Mouse (Mus musculus) forebrain, embryonic 11.5 days (tissue): ENCODE measurements around the gene Tmem62. TPM values are rescaled to one million over a fixed set of nuclear protein-coding genes. Genes with fewer than 3 reads are reported as not detected.

Source experiments
- ATAC-seq: fragments of 200-750 bp; cut with Nextera tagmentation; replicated peaks from 2 replicates; pipeline ENCODE4 v1.8.0; 2017; ENCODE audit warnings: moderate TSS enrichment; ENCODE audit not compliant: low FRiP score
- DNase-seq: peaks from one replicate; pipeline ENCODE4 v3.0.0-alpha.2; 2017; ENCODE audit warnings: low spot score
- H3K27ac ChIP-seq: fragments of 300-500 bp; sonication (generic); 2 replicates; pipeline ENCODE4 v1.5.1; 2014; ENCODE audit warnings: low read depth, low read length
- H3K27me3 ChIP-seq: fragments of 300-500 bp; sonication (generic); 2 replicates; pipeline ENCODE4 v1.6.1; 2014; ENCODE audit warnings: mild to moderate bottlenecking, low read length, mixed read lengths; ENCODE audit not compliant: control insufficient read depth, insufficient read depth
- H3K36me3 ChIP-seq: fragments of 300-500 bp; sonication (generic); 2 replicates; pipeline ENCODE4 v1.6.1; 2014; ENCODE audit warnings: mild to moderate bottlenecking, low read length, moderate library complexity, mixed read lengths; ENCODE audit not compliant: control insufficient read depth, insufficient read depth
- H3K4me1 ChIP-seq: fragments of 300-500 bp; sonication (generic); replicated peaks from 2 replicates; pipeline ENCODE4 v1.6.1; 2014; ENCODE audit warnings: low read length, mixed read lengths; ENCODE audit not compliant: control insufficient read depth, insufficient read depth
- H3K4me2 ChIP-seq: fragments of 300-500 bp; sonication (generic); 2 replicates; pipeline ENCODE4 v1.6.1; 2014; ENCODE audit warnings: low read depth, mild to moderate bottlenecking, low read length, moderate library complexity, mixed read lengths; ENCODE audit not compliant: severe bottlenecking
- H3K4me3 ChIP-seq: fragments of 300-500 bp; sonication (generic); 2 replicates; pipeline ENCODE4 v1.5.1; 2014; ENCODE audit warnings: low read depth, low read length
- H3K9ac ChIP-seq: fragments of 300-500 bp; sonication (generic); 2 replicates; pipeline ENCODE4 v1.6.1; 2014; ENCODE audit warnings: low read length
- H3K9me3 ChIP-seq: fragments of 300-500 bp; sonication (generic); 2 replicates; pipeline ENCODE4 v1.6.1; 2016; ENCODE audit warnings: low read length, mixed read lengths; ENCODE audit not compliant: control insufficient read depth
- WGBS: fragments of 180-500 bp; shearing (Covaris S2); extraction: QIAGEN DNeasy Blood & Tissue Kit; methylation state at CpG from one replicate; pipeline ENCODE4 v1.1.7; 2014; 5-methylcytosine and 5-hydroxymethylcytosine counted together
- polyA plus RNA-seq: library from polyadenylated mRNA; unstranded; fragments of >200 nt; fragmentation: Nextera tagmentation; extraction: Ambion mirVana; gene quantifications from 2 replicates; pipeline ENCODE4 v1.2.1, GENCODE M21; 2014

Gene Tmem62
- polyA plus RNA-seq = 3.4 and 4.9 TPM in 2 replicates

DNA sequence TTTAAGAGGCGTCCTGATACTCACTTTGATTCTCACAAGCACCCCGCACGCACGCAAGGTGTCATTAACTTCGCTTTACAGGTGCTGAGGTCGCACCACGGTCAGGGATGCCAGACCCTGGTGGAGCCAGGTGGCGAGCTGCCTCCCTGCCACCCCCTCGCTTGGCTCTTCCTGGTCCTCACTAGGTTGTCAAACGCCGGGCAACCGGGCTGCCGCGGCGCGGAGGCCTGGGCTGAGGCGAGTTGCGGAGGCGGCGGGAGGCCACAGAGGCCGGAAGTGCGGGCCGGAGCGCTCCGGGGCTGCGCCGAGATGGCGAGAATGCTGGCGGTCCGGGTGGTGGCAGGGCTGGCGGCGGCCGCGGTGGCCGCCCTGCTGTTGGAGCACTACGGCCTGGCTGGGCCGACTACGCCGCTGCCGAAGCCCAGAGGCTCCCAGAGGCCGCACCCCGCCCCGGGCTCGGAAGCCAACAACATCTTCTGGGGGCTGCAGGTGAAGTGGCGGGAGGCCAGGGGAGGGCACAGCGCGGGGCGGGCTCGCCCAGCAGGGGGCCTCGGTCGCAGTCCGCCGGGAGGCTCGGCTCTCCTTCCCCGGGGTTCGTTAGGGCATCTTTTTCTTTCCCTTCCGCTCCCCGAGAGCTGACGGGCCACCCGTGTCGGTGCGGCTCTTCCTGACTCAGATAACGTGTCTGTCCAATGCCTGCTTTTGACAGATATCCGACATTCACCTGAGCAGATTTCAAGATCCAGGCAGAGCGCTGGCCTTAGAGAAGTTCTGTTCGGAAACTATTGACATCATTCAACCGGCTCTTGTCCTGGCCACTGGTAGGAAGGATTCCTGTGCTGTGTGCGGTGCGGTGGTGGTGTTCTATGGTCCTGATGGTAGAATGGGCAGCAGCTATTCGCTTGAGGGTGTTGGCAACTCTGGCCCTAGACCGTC, at the start of gene Tmem62:
TSS of gene Tmem62 (plus strand) at position 28 of the 936 bp plus-strand sequence.
- Histone ChIP-seq H3K4me1 (no peaks in the 10 kb centered on the region), H3K27ac (no peak within 1 kb of the TSS), H3K9ac (peak within 1 kb of the TSS; percentile 88), H3K4me2 (peak within 1 kb of the TSS; percentile 95), H3K4me3 (peak within 1 kb of the TSS; percentile 77), H3K36me3 (no peaks in the 10 kb centered on the region), H3K27me3 (no peaks in the 10 kb centered on the region), H3K9me3 (no peaks in the 10 kb centered on the region)
- peak; percentile 78 for DNase-seq
- ATAC-seq = peak; percentile 65
- WGBS = under 1% methylated on average over 67 of the region's 71 CpGs

DNA sequence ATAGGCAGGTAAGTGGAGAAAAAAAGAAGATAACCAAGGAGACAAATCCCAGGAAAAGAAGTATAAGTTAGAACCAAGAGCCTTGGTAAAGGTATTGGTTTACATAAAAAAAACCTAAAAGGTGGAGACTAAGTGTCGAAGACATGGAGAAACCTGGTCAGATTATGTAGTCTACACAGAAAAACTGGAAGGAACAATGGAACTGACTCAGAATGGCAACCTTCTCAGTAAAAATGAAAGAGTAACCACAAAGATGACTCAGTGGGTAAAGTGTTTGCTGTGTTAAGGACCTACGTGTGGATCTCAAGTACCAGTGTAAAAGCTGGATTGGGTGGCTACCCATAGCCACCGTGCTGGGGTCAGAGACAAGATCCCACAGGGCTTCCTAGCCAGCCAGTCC, 43.8 kb upstream of the Tmem62 start:
- 96% methylated on average over 3 of the region's 3 CpGs for WGBS
- H3K27me3 ChIP-seq = no peaks in the 10 kb centered on the region
- ATAC-seq = no peak
- no peak overlapping the region for H3K9ac ChIP-seq
- no peak overlapping the region for H3K27ac ChIP-seq
- H3K4me3 ChIP-seq = no peak overlapping the region
- H3K9me3 ChIP-seq = no peaks in the 10 kb centered on the region
- H3K4me1 ChIP-seq = no peaks in the 10 kb centered on the region
- no peaks in the 10 kb centered on the region for H3K36me3 ChIP-seq
- no peak for DNase-seq
- H3K4me2 ChIP-seq = no peak overlapping the region

DNA sequence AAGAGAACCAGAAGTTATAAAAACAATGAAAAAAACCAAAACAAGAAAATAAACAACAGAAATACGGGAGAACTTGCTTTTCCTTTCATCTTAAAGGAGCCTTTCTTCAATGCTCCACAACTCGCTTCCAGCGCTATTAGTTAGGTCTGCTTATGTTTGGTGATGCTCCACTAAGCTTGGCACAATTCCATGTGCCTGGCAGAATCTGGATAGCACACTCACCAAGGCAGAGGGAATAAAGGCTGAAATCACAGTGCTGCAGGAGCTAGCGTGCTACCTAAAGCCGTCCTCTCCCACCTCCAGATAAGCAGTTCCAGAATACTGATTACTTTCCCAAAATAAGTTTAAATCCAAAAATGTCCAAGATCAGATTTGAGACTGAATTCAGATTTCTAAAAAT, 25.6 kb upstream of the Tmem62 start:
- no peak for DNase-seq
- 85% methylated on average over 5 of the region's 5 CpGs for WGBS
- Histone ChIP-seq H3K4me1 (no peaks in the 10 kb centered on the region), H3K27me3 (no peaks in the 10 kb centered on the region), H3K4me2 (no peak overlapping the region), H3K36me3 (peaks cover 2% of the 10 kb centered on the region; the same call in 1 of the 2 replicates), H3K9ac (no peak overlapping the region), H3K4me3 (no peak overlapping the region), H3K27ac (no peak overlapping the region), H3K9me3 (no peaks in the 10 kb centered on the region)
- no peak for ATAC-seq

DNA sequence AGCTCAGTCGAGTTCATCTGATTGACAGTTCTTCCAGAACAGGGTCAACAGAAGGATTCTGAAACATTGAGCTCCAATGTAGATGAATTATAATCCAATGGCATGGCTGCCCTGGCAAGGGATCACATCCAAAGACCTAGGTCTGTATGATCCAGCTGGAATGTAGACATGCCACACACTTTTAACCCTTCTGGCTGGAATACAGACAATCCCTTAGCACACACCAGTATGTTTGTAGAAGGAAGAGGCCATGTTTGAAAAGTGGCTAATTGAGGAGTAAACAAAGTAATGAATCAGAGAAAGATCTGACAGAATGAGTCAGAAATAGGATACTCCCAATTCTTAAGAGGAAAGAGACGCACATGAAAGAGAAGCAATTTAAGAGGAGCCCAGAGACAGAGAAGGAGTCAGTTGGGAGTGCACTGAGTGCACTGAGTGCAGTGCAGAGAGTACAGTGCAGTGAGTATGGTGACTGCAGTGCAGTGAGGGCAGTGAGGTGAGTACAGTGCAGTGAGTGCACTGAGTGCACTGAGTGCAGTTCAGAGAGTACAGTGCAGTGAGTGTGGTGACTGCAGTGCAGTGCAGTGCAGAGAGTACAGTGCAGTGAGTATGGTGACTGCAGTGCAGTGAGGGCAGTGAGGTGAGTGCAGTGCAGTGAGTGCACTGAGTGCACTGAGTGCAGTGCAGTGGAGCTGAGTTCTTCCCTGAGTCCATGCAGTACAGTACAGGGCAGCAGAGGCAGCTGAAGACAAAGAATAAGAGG, 24.5 kb upstream of the Tmem62 start:
- Histone ChIP-seq H3K4me3 (no peak overlapping the region), H3K4me1 (no peaks in the 10 kb centered on the region), H3K27ac (no peak overlapping the region), H3K36me3 (no peaks in the 10 kb centered on the region; the same call in 1 of the 2 replicates), H3K9me3 (no peaks in the 10 kb centered on the region), H3K9ac (no peak overlapping the region), H3K27me3 (no peaks in the 10 kb centered on the region), H3K4me2 (no peak overlapping the region)
- WGBS = 83% methylated on average over 2 of the region's 2 CpGs
- ATAC-seq (no peak), DNase-seq (no peak)

DNA sequence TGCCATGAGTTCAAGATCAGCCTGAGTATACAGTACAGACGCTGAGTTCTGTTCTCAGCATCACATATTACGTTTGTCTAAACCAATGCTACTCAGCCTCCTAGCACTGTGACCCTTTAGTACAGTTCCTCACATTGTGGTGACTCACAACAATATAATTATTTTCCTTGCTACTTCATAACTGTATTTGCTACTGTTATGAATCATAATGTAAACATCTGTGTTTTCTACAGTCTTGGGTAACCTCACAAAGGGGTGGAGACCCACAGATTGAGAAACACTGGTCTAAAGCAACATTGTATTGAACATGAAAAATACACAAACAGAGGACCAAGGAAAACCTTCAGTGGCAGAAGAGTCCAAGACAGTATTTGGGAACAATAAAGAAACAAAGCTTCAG, 17.5 kb upstream of the Tmem62 start:
- no peak for DNase-seq
- 85% methylated on average over 2 of the region's 2 CpGs for WGBS
- Histone ChIP-seq H3K27me3 (no peaks in the 10 kb centered on the region), H3K4me2 (no peak overlapping the region), H3K9ac (no peak overlapping the region), H3K36me3 (no peaks in the 10 kb centered on the region), H3K27ac (no peak overlapping the region), H3K9me3 (no peaks in the 10 kb centered on the region), H3K4me3 (no peak overlapping the region), H3K4me1 (no peaks in the 10 kb centered on the region)
- ATAC-seq = no peak

DNA sequence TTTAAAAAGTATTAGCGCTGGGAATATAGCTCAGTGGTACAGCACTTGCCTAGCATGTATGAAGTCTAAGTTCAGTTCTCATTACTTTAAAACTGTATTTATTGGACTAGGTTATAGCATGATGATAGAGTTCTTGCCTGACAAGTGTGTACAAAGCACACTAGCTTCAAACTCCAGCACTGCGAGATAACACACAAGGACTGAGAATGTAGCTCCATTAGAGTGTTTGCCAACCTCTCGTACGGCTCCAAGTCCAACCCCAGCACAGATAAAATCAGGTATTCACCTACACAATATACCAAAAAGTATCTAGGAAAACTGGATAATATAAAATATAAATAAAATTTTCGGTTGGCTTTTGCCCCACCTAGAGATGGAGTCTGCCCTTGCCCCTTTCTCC, 17.0 kb upstream of the Tmem62 start:
- H3K9me3 ChIP-seq = no peaks in the 10 kb centered on the region

DNA sequence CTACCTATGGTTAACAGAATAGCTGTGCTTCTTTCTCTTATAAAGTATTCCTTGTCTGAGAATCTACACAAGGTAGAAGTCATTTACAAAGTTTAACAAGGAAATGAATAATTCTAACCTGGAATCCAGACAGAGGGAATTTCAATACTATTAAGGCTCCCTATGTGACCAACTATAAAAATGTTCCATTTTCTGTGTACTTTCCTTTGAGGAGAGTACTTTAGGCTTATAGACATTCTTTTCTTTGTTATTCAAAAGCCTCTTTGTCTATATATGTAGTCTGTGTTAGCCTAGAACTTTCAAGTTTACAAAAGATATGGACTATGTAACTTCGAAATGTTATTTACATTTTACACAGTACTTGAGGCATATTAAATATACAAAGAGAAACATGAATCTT, 16.6 kb upstream of the Tmem62 start:
- Histone ChIP-seq H3K4me1 (no peaks in the 10 kb centered on the region), H3K36me3 (no peaks in the 10 kb centered on the region), H3K4me2 (no peak overlapping the region), H3K9me3 (no peaks in the 10 kb centered on the region), H3K4me3 (no peak overlapping the region), H3K9ac (no peak overlapping the region), H3K27me3 (no peaks in the 10 kb centered on the region), H3K27ac (no peak overlapping the region)
- DNase-seq = no peak
- ATAC-seq = no peak
- WGBS = 94% methylated on average over 1 of the region's 1 CpGs

More for the DNA sequence above, 17.0 kb upstream of the Tmem62 start:
- ATAC-seq (no peak), DNase-seq (no peak)
- H3K9ac ChIP-seq = no peak overlapping the region
- no peak overlapping the region for H3K4me2 ChIP-seq
- H3K36me3 ChIP-seq = no peaks in the 10 kb centered on the region
- WGBS = 95% methylated on average over 5 of the region's 5 CpGs
- no peaks in the 10 kb centered on the region for H3K27me3 ChIP-seq
- no peak overlapping the region for H3K4me3 ChIP-seq
- no peak overlapping the region for H3K27ac ChIP-seq
- H3K4me1 ChIP-seq = no peaks in the 10 kb centered on the region

DNA sequence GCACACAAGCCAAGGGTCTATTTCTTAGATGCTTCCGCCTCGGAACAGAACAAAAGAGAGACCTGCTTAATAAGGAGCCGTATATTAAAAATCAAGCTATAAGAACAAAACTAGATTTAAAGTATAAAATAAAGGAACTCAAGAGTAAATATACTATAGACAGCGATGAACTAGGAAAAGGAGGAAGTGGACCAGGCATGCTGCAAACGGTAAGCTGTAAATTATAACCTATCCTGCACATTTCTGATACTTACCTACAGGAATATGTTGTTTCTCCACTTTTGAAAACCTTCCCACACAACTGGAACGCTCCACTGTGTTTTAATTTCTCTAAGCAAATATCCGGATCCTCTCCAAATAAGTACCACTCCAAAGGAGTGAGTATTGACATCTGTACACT, 13.7 kb upstream of the Tmem62 start:
- H3K9me3 ChIP-seq = no peaks in the 10 kb centered on the region
- no peaks in the 10 kb centered on the region for H3K27me3 ChIP-seq
- no peaks in the 10 kb centered on the region for H3K4me1 ChIP-seq
- no peak for DNase-seq
- H3K27ac ChIP-seq = no peak overlapping the region
- WGBS = 95% methylated on average over 7 of the region's 7 CpGs
- H3K4me2 ChIP-seq = no peak overlapping the region
- H3K9ac ChIP-seq = no peak overlapping the region
- no peak overlapping the region for H3K4me3 ChIP-seq
- no peaks in the 10 kb centered on the region for H3K36me3 ChIP-seq
- ATAC-seq = no peak
